Mouse (Mus musculus) hindbrain, embryonic 14.5 days (tissue): ENCODE data around the gene Ergic1. TPM values are rescaled to one million over a fixed set of nuclear protein-coding genes. Genes with fewer than 3 reads are reported as not detected.

Experiments
- ATAC-seq: fragments of 200-750 bp; cut with Nextera tagmentation; 2 replicates; pipeline ENCODE4 v1.8.0; 2017; ENCODE audit warnings: moderate number of reproducible peaks, mild to moderate bottlenecking, moderate TSS enrichment, moderate library complexity; ENCODE audit not compliant: low FRiP score
- DNase-seq: peaks from one replicate; pipeline ENCODE4 v3.0.0-alpha.2; 2015; ENCODE audit warnings: low spot score
- H3K27ac ChIP-seq: fragments of 300-500 bp; sonication (generic); 2 replicates; pipeline ENCODE4 v1.5.1; 2014; ENCODE audit warnings: mild to moderate bottlenecking, moderate library complexity
- H3K27me3 ChIP-seq: fragments of 300-500 bp; sonication (generic); 2 replicates; pipeline ENCODE4 v1.6.1; 2014; ENCODE audit warnings: mild to moderate bottlenecking, low read length, mixed read lengths; ENCODE audit not compliant: control insufficient read depth, insufficient read depth
- H3K36me3 ChIP-seq: fragments of 300-500 bp; sonication (generic); replicated peaks from 2 replicates; pipeline ENCODE4 v1.6.1; 2014; ENCODE audit not compliant: control insufficient read depth, insufficient read depth
- H3K4me1 ChIP-seq: fragments of 300-500 bp; sonication (generic); replicated peaks from 2 replicates; pipeline ENCODE4 v1.6.1; 2014; ENCODE audit warnings: antibody characterized with exemption, low read length, mixed read lengths; ENCODE audit not compliant: control insufficient read depth, insufficient read depth
- H3K4me2 ChIP-seq: fragments of 300-500 bp; sonication (generic); replicated peaks from 2 replicates; pipeline ENCODE4 v1.6.1; 2014; ENCODE audit warnings: mild to moderate bottlenecking, moderate library complexity
- H3K4me3 ChIP-seq: fragments of 300-500 bp; sonication (generic); replicated peaks from 2 replicates; pipeline ENCODE4 v1.5.1; 2014; ENCODE audit warnings: mild to moderate bottlenecking, low read length
- H3K9ac ChIP-seq: fragments of 300-500 bp; sonication (generic); 2 replicates; pipeline ENCODE4 v1.6.1; 2014
- H3K9me3 ChIP-seq: fragments of 300-500 bp; sonication (generic); 2 replicates; pipeline ENCODE4 v1.6.1; 2016; ENCODE audit warnings: low read length; ENCODE audit not compliant: control insufficient read depth
- WGBS: fragments of 180-500 bp; shearing (Covaris S2); extraction: QIAGEN DNeasy Blood & Tissue Kit; methylation state at CpG from one replicate; pipeline ENCODE4 v1.1.7; 2014; 5-methylcytosine and 5-hydroxymethylcytosine counted together
- polyA plus RNA-seq: library from polyadenylated mRNA; unstranded; fragments of >200 nt; fragmentation: Nextera tagmentation; extraction: Ambion mirVana; gene quantifications from 2 replicates; pipeline ENCODE4 v1.2.1, GENCODE M21; 2014

The Ergic1 gene
- polyA plus RNA-seq, 1 experiment from 2014 or later: 110 TPM

GRCm38 (mm10) chr17:26649565-26649964 is 88.3 kb downstream of the Ergic1 start:
- 92% methylated on average over 4 of the region's 4 CpGs for WGBS
- H3K4me3 ChIP-seq: no peak overlapping the region
- H3K4me2 ChIP-seq: no peak overlapping the region
- ATAC-seq: no peak
- no peak overlapping the region for H3K9ac ChIP-seq
- no peaks in the 10 kb centered on the region; the same call in 1 of the 2 replicates for H3K4me1 ChIP-seq
- no peak overlapping the region for H3K27ac ChIP-seq
- H3K36me3 ChIP-seq: peaks cover 64% of the 10 kb centered on the region
- H3K27me3 ChIP-seq: no peaks in the 10 kb centered on the region
- no peaks in the 10 kb centered on the region for H3K9me3 ChIP-seq
- no peak for DNase-seq

- no peak overlapping the region for H3K4me2 ChIP-seq
- H3K36me3 ChIP-seq: peaks cover 65% of the 10 kb centered on the region
- H3K4me1 ChIP-seq: no peaks in the 10 kb centered on the region
- no peak overlapping the region; the same call in 1 of the 2 replicates for H3K27ac ChIP-seq
- H3K9me3 ChIP-seq: no peaks in the 10 kb centered on the region
- H3K27me3 ChIP-seq: no peaks in the 10 kb centered on the region
- DNase-seq (no peak), ATAC-seq (no peak)
- H3K9ac ChIP-seq: no peak overlapping the region
- WGBS: 80% methylated on average over 14 of the region's 14 CpGs
- H3K4me3 ChIP-seq: no peak overlapping the region
These were observed 89.4 kb downstream of the Ergic1 start for GRCm38 (mm10) chr17:26650451-26651363.

GRCm38 (mm10) chr17:26658854-26659572 is 97.7 kb downstream of the Ergic1 start:
- Histone ChIP-seq H3K4me2 (no peak overlapping the region), H3K9ac (no peak overlapping the region), H3K36me3 (peaks cover 34% of the 10 kb centered on the region), H3K27ac (no peak overlapping the region), H3K4me1 (peaks cover 6% of the 10 kb centered on the region), H3K4me3 (no peak overlapping the region), H3K27me3 (no peaks in the 10 kb centered on the region), H3K9me3 (no peaks in the 10 kb centered on the region)
- 29% methylated on average over 21 of the region's 21 CpGs for WGBS
- DNase-seq (no peak), ATAC-seq (no peak)

GRCm38 (mm10) chr17:26659573-26659915 is 98.3 kb downstream of the Ergic1 start:
- no peak overlapping the region for H3K9ac ChIP-seq

GRCm38 (mm10) chr17:26660192-26660912 is 99.1 kb downstream of the Ergic1 start:
- Histone ChIP-seq H3K36me3 (peaks cover 21% of the 10 kb centered on the region), H3K4me2 (peak overlapping the region; percentile 40), H3K4me1 (peaks cover 7% of the 10 kb centered on the region), H3K27me3 (no peaks in the 10 kb centered on the region), H3K27ac (no peak overlapping the region), H3K4me3 (0 out of 2 replicates have a peak overlapping the region, but pooled peaks have one; percentile 8), H3K9ac (peak overlapping the region; percentile 5), H3K9me3 (no peaks in the 10 kb centered on the region)
- ATAC-seq: peak; percentile 49; the same call in 1 of the 2 replicates
- peak; percentile 83 for DNase-seq
- 21% methylated on average over 21 of the region's 21 CpGs for WGBS

More at GRCm38 (mm10) chr17:26659573-26659915, 98.3 kb downstream of the Ergic1 start:
- DNase-seq: no peak
- WGBS: 43% methylated on average over 3 of the region's 3 CpGs
- Histone ChIP-seq H3K4me1 (peaks cover 7% of the 10 kb centered on the region), H3K4me3 (no peak overlapping the region), H3K9me3 (no peaks in the 10 kb centered on the region), H3K27me3 (no peaks in the 10 kb centered on the region), H3K27ac (no peak overlapping the region), H3K4me2 (no peak overlapping the region), H3K36me3 (peaks cover 29% of the 10 kb centered on the region)
- ATAC-seq: no peak

- H3K4me2 ChIP-seq: no peak overlapping the region
- H3K9me3 ChIP-seq: no peaks in the 10 kb centered on the region
- 88% methylated on average over 5 of the region's 5 CpGs for WGBS
- no peak overlapping the region for H3K9ac ChIP-seq
- H3K4me1 ChIP-seq: peaks cover 7% of the 10 kb centered on the region
- ATAC-seq: no peak
- no peak for DNase-seq
- H3K36me3 ChIP-seq: peaks cover 5% of the 10 kb centered on the region; the same call in 1 of the 2 replicates
- H3K4me3 ChIP-seq: no peak overlapping the region
- H3K27me3 ChIP-seq: no peaks in the 10 kb centered on the region
- no peak overlapping the region for H3K27ac ChIP-seq
These were observed 100.9 kb downstream of the Ergic1 start for GRCm38 (mm10) chr17:26662204-26662603.

GRCm38 (mm10) chr17:26662978-26663683 is 101.8 kb downstream of the Ergic1 start, which contains the start of gene Atp6v0e:
Atp6v0e (plus strand) TSS chr17:26663231.
- Histone ChIP-seq H3K27ac (peak within 1 kb of the TSS; percentile 34; the same call in 1 of the 2 replicates), H3K9me3 (no peaks in the 10 kb centered on the region), H3K4me2 (peak within 1 kb of the TSS; percentile 86), H3K27me3 (no peaks in the 10 kb centered on the region), H3K4me3 (peak within 1 kb of the TSS; percentile 52), H3K9ac (peak within 1 kb of the TSS; percentile 74), H3K36me3 (no peaks in the 10 kb centered on the region), H3K4me1 (peaks cover 7% of the 10 kb centered on the region)
- WGBS: 3% methylated on average over 28 of the region's 28 CpGs
- peak; percentile 89 for ATAC-seq
- peak; percentile 98 for DNase-seq

- ATAC-seq (no peak), DNase-seq (no peak)
- H3K27ac ChIP-seq: no peak overlapping the region
- H3K36me3 ChIP-seq: no peaks in the 10 kb centered on the region
- H3K9me3 ChIP-seq: no peaks in the 10 kb centered on the region
- H3K4me2 ChIP-seq: no peak overlapping the region
- H3K27me3 ChIP-seq: no peaks in the 10 kb centered on the region
- 84% methylated on average over 4 of the region's 4 CpGs for whole genome bisulfite sequencing
- H3K9ac ChIP-seq: no peak overlapping the region
- peaks cover 7% of the 10 kb centered on the region for H3K4me1 ChIP-seq
- no peak overlapping the region for H3K4me3 ChIP-seq
These were observed 104.3 kb downstream of the Ergic1 start for GRCm38 (mm10) chr17:26665600-26665999.
